Mouse (Mus musculus) forebrain, embryonic 14.5 days (tissue): ENCODE data around the gene Plekhm2. TPM values are rescaled to one million over a fixed set of nuclear protein-coding genes. Genes with fewer than 3 reads are reported as not detected.

ENCODE experiments used
- ATAC-seq: fragments of 200-750 bp; cut with Nextera tagmentation; 2 replicates; pipeline ENCODE4 v1.8.0; 2017; ENCODE audit warnings: mild to moderate bottlenecking, moderate library complexity
- DNase-seq: peaks from one replicate; pipeline ENCODE4 v3.0.0-alpha.2; 2015; ENCODE audit warnings: low spot score
- H3K27ac ChIP-seq: fragments of 300-500 bp; sonication (generic); 2 replicates; pipeline ENCODE4 v1.5.1; 2014; ENCODE audit warnings: low read depth, mild to moderate bottlenecking, control low read depth, low read length, moderate library complexity
- H3K27me3 ChIP-seq: fragments of 300-500 bp; sonication (generic); replicated peaks from 2 replicates; pipeline ENCODE4 v1.6.1; 2014; ENCODE audit warnings: low read length, control low read depth, mixed read lengths; ENCODE audit not compliant: control insufficient read depth, insufficient read depth
- H3K36me3 ChIP-seq: fragments of 300-500 bp; sonication (generic); 2 replicates; pipeline ENCODE4 v1.6.1; 2014; ENCODE audit warnings: low read length, control low read depth; ENCODE audit not compliant: control insufficient read depth, insufficient read depth
- H3K4me1 ChIP-seq: fragments of 300-500 bp; sonication (generic); 2 replicates; pipeline ENCODE4 v1.6.1; 2014; ENCODE audit warnings: antibody characterized with exemption, low read length, control low read depth; ENCODE audit not compliant: control insufficient read depth, insufficient read depth
- H3K4me2 ChIP-seq: fragments of 300-500 bp; sonication (generic); 2 replicates; pipeline ENCODE4 v1.6.1; 2014; ENCODE audit warnings: mild to moderate bottlenecking, control low read depth, low read length
- H3K4me3 ChIP-seq: fragments of 300-500 bp; sonication (generic); 2 replicates; pipeline ENCODE4 v1.5.1; 2014; ENCODE audit warnings: low read depth, low read length, control low read depth
- H3K9ac ChIP-seq: fragments of 300-500 bp; sonication (generic); 2 replicates; pipeline ENCODE4 v1.6.1; 2014; ENCODE audit warnings: mild to moderate bottlenecking, low read length, control low read depth, moderate library complexity
- H3K9me3 ChIP-seq: fragments of 300-500 bp; sonication (generic); replicated peaks from 2 replicates; pipeline ENCODE4 v1.6.1; 2016; ENCODE audit warnings: low read length, control low read depth, mixed read lengths; ENCODE audit not compliant: control insufficient read depth
- WGBS: fragments of 180-500 bp; shearing (Covaris S2); extraction: QIAGEN DNeasy Blood & Tissue Kit; methylation state at CpG from one replicate; pipeline ENCODE4 v1.1.7; 2014; 5-methylcytosine and 5-hydroxymethylcytosine counted together
- polyA plus RNA-seq: library from polyadenylated mRNA; unstranded; fragments of >200 nt; fragmentation: Nextera tagmentation; extraction: Ambion mirVana; gene quantifications from 2 replicates; pipeline ENCODE4 v1.2.1, GENCODE M21; 2014

The Plekhm2 gene
- polyA plus RNA-seq, 1 experiment from 2014 or later = 3.9 TPM

GRCm38 (mm10) chr4:141686525-141686924, 21.8 kb upstream of the Plekhm2 start:
- Histone ChIP-seq H3K4me2 (no peak overlapping the region), H3K4me3 (no peak overlapping the region), H3K4me1 (no peaks in the 10 kb centered on the region), H3K27me3 (no peaks in the 10 kb centered on the region), H3K9ac (no peak overlapping the region), H3K27ac (no peak overlapping the region), H3K9me3 (no peaks in the 10 kb centered on the region), H3K36me3 (peaks cover 68% of the 10 kb centered on the region)
- ATAC-seq (no peak), DNase-seq (no peak)
- WGBS = 55% methylated on average over 8 of the region's 8 CpGs

- Histone ChIP-seq H3K4me1 (no peaks in the 10 kb centered on the region), H3K27me3 (no peaks in the 10 kb centered on the region), H3K27ac (no peak overlapping the region), H3K4me2 (no peak overlapping the region), H3K9me3 (no peaks in the 10 kb centered on the region), H3K36me3 (peaks cover 63% of the 10 kb centered on the region), H3K9ac (no peak overlapping the region), H3K4me3 (no peak overlapping the region)
- DNase-seq = no peak
- 89% methylated on average over 3 of the region's 3 CpGs for WGBS
- ATAC-seq = no peak
Measured at GRCm38 (mm10) chr4:141686093-141686492, 21.4 kb upstream of the Plekhm2 start.

- ATAC-seq (no peak), DNase-seq (no peak)
- H3K36me3 ChIP-seq = peaks cover 57% of the 10 kb centered on the region
- no peak within 1 kb of the TSS for H3K4me3 ChIP-seq
- H3K9me3 ChIP-seq = no peaks in the 10 kb centered on the region
- WGBS = 93% methylated on average over 6 of the region's 6 CpGs
- H3K9ac ChIP-seq = no peak within 1 kb of the TSS
- no peak within 1 kb of the TSS for H3K27ac ChIP-seq
- no peaks in the 10 kb centered on the region for H3K27me3 ChIP-seq
- no peaks in the 10 kb centered on the region for H3K4me1 ChIP-seq
- no peak within 1 kb of the TSS for H3K4me2 ChIP-seq
Measured at GRCm38 (mm10) chr4:141685499-141685898, 20.8 kb upstream of the Plekhm2 start, which contains the start of gene Rsc1a1. TSS of gene Rsc1a1 (minus strand) at chr4:141685599.

GRCm38 (mm10) chr4:141682706-141683230, 18.1 kb upstream of the Plekhm2 start:
- ATAC-seq = no peak

GRCm38 (mm10) chr4:141681767-141682166, 17.1 kb upstream of the Plekhm2 start:
- Histone ChIP-seq H3K4me3 (no peak overlapping the region), H3K36me3 (peaks cover 41% of the 10 kb centered on the region), H3K27me3 (no peaks in the 10 kb centered on the region), H3K9ac (no peak overlapping the region), H3K4me1 (no peaks in the 10 kb centered on the region), H3K4me2 (no peak overlapping the region), H3K9me3 (no peaks in the 10 kb centered on the region), H3K27ac (no peak overlapping the region)
- no peak for ATAC-seq
- WGBS = 64% methylated on average over 7 of the region's 7 CpGs
- no peak for DNase-seq

More at GRCm38 (mm10) chr4:141682706-141683230, 18.1 kb upstream of the Plekhm2 start:
- DNase-seq = no peak
- Histone ChIP-seq H3K27ac (no peak overlapping the region), H3K9ac (no peak overlapping the region), H3K27me3 (no peaks in the 10 kb centered on the region), H3K9me3 (no peaks in the 10 kb centered on the region), H3K4me2 (no peak overlapping the region), H3K4me3 (no peak overlapping the region), H3K4me1 (no peaks in the 10 kb centered on the region), H3K36me3 (peaks cover 45% of the 10 kb centered on the region)
- 54% methylated on average over 12 of the region's 12 CpGs for WGBS

- Histone ChIP-seq H3K9me3 (no peaks in the 10 kb centered on the region), H3K9ac (no peak overlapping the region), H3K4me1 (no peaks in the 10 kb centered on the region), H3K4me3 (no peak overlapping the region), H3K36me3 (peaks cover 32% of the 10 kb centered on the region), H3K27me3 (no peaks in the 10 kb centered on the region), H3K4me2 (no peak overlapping the region), H3K27ac (no peak overlapping the region)
- no peak for DNase-seq
- 77% methylated on average over 12 of the region's 12 CpGs for WGBS
- ATAC-seq = no peak
Measured at GRCm38 (mm10) chr4:141680892-141681291, 16.2 kb upstream of the Plekhm2 start.

GRCm38 (mm10) chr4:141679016-141679415, 14.3 kb upstream of the Plekhm2 start:
- no peak for DNase-seq
- no peak overlapping the region for H3K27ac ChIP-seq

GRCm38 (mm10) chr4:141676462-141676979, 11.8 kb upstream of the Plekhm2 start:
- DNase-seq (no peak), ATAC-seq (no peak)
- 87% methylated on average over 5 of the region's 5 CpGs for WGBS
- Histone ChIP-seq H3K9me3 (no peaks in the 10 kb centered on the region), H3K9ac (no peak overlapping the region), H3K36me3 (no peaks in the 10 kb centered on the region), H3K27ac (no peak overlapping the region), H3K4me2 (no peak overlapping the region), H3K27me3 (no peaks in the 10 kb centered on the region), H3K4me1 (no peaks in the 10 kb centered on the region), H3K4me3 (no peak overlapping the region)

More at GRCm38 (mm10) chr4:141679016-141679415, 14.3 kb upstream of the Plekhm2 start:
- Histone ChIP-seq H3K4me2 (no peak overlapping the region), H3K27me3 (no peaks in the 10 kb centered on the region), H3K4me3 (no peak overlapping the region), H3K9ac (no peak overlapping the region), H3K36me3 (peaks cover 16% of the 10 kb centered on the region), H3K4me1 (no peaks in the 10 kb centered on the region), H3K9me3 (no peaks in the 10 kb centered on the region)
- no peak for ATAC-seq
- WGBS = 87% methylated on average over 2 of the region's 2 CpGs

- ATAC-seq = no peak
- WGBS = 79% methylated on average over 13 of the region's 13 CpGs
Measured at GRCm38 (mm10) chr4:141672325-141672724, 7.6 kb upstream of the Plekhm2 start.

More at GRCm38 (mm10) chr4:141672325-141672724, 7.6 kb upstream of the Plekhm2 start:
- no peak for DNase-seq
- Histone ChIP-seq H3K27ac (no peak overlapping the region), H3K4me1 (no peaks in the 10 kb centered on the region), H3K4me3 (no peak overlapping the region), H3K27me3 (no peaks in the 10 kb centered on the region), H3K9ac (no peak overlapping the region), H3K9me3 (no peaks in the 10 kb centered on the region), H3K36me3 (no peaks in the 10 kb centered on the region), H3K4me2 (no peak overlapping the region)
